Mouse (Mus musculus): ENCODE data around the gene Sec14l2. TPM values are rescaled to one million over a fixed set of nuclear protein-coding genes. Genes with fewer than 3 reads are reported as not detected.

Gene Sec14l2
- polyA plus RNA-seq, 1 experiment from 2014 or later, result 2.0 TPM

GRCm38 (mm10) chr11:4096054-4096984 is 26.9 kb downstream of the Sec14l2 start:
- Histone ChIP-seq H3K4me3 (peak overlapping the region; percentile 58), H3K36me3 (no peaks in the 10 kb centered on the region), H3K9ac (peak overlapping the region; percentile 64), H3K4me1 (peaks cover 27% of the 10 kb centered on the region), H3K27ac (peak overlapping the region; percentile 91), H3K27me3 (no peaks in the 10 kb centered on the region), H3K9me3 (no peaks in the 10 kb centered on the region), H3K4me2 (peak overlapping the region; percentile 85)
- 2% methylated on average over 45 of the region's 45 CpGs for WGBS
- ATAC-seq (ENCODE audit: insufficient number of reproducible peaks, low FRiP score, low TSS enrichment, low read depth), result peak; percentile 93

DNA sequence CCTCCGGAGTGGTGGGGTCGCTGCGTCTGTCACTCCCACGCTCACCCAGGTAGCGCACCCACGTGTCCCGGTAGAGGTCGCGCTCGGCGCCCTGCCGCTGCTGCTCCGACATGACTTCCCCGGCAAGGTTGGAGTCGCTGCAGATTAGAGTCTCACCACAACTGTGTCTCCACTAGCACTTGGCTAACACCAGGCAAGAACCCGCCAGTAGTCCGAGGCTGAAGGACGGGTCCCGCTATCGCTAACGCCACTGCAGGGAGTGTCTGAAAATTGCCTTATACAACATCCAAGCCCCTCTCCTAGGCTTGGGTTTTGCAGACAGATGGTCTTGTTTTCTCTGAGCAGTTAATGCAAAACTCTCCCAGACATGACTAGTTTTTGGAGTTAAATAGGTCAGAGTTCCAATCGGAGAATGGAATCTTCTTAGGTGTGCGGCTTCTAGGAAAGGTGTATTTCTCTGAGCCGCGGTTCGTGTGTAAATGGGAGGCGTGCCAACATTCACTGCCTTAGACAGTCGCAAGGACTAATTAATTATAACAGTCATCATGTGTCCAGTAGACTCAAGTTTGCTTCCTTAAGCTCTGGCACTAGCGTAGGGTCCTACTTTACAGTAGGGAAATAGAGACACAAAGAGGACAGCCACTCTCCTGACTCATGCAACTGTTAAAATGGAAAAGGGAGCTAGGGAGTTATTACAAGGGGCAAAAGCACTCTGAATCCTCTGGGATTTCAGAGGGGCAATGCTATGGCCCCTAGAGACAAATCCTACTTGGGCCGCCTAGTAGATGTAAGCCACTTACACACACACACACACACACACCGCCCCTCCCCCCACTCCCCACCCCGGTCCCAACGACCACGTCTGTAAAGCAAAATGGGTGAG is 27.8 kb downstream of the Sec14l2 start, which contains the start of gene Mtfp1:
Mtfp1 (minus strand) TSS at position 275 of the 883 bp plus-strand sequence.
- Histone ChIP-seq H3K27me3 (no peaks in the 10 kb centered on the region), H3K4me1 (peaks cover 27% of the 10 kb centered on the region), H3K4me3 (peak within 1 kb of the TSS; percentile 58), H3K36me3 (peaks cover 3% of the 10 kb centered on the region; the same call in 1 of the 2 replicates), H3K9me3 (no peaks in the 10 kb centered on the region), H3K27ac (peak within 1 kb of the TSS; percentile 91), H3K4me2 (peak within 1 kb of the TSS; percentile 85), H3K9ac (peak within 1 kb of the TSS; percentile 37)
- WGBS, result 7% methylated on average over 31 of the region's 34 CpGs
- ATAC-seq (ENCODE audit: insufficient number of reproducible peaks, low FRiP score, low TSS enrichment, low read depth), result no peak

DNA sequence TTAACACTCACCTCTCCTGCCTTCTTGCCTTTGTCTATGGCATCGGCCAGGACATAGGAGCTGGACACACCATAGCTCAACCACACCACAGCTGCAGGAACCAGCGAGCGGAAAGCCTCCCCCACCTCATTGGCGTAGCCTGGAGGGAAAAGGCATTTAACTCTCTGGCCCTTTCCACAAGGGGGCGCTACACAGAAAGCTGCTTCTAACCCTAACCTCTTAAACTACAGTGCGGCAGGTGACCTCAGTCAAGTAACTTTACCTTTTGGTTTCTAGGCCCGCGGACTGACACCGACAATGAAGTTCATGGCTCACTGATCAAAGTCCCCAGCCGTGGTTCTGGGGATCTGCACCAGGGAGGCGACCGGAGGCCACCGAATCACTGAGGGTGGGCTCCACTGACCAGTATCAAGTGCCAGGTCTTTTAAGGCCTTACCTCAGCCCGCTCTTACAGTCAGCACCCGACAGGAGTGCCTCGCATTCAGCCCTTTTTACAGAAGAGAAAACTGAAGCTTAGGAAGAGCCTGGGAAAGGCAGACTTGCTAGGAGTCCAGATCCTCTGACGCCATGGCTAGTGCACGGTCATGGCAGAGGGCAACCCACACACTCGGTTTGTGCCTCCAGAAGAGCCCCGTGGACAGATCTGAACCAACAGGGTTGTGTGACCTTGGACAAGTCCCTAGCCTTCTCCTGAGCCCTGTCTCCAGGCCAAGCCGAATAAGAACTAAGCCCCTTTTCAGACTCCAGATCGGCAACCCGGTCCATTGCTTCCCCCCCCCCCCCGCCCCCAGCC is 28.6 kb downstream of the Sec14l2 start:
- Histone ChIP-seq H3K9me3 (no peaks in the 10 kb centered on the region), H3K27me3 (no peaks in the 10 kb centered on the region), H3K4me2 (peak overlapping the region; percentile 85), H3K9ac (peak overlapping the region; percentile 37), H3K36me3 (peaks cover 3% of the 10 kb centered on the region; the same call in 1 of the 2 replicates), H3K27ac (peak overlapping the region; percentile 91), H3K4me3 (peak overlapping the region; percentile 58), H3K4me1 (peaks cover 27% of the 10 kb centered on the region)
- 8% methylated on average over 24 of the region's 24 CpGs for WGBS
- no peak for ATAC-seq (ENCODE audit: insufficient number of reproducible peaks, low FRiP score, low TSS enrichment, low read depth)

- Histone ChIP-seq H3K27me3 (no peaks in the 10 kb centered on the region), H3K9me3 (no peaks in the 10 kb centered on the region), H3K36me3 (peaks cover 3% of the 10 kb centered on the region; the same call in 1 of the 2 replicates), H3K4me2 (no peak overlapping the region), H3K4me1 (peaks cover 27% of the 10 kb centered on the region), H3K9ac (no peak overlapping the region), H3K27ac (no peak overlapping the region), H3K4me3 (no peak overlapping the region)
- 84% methylated on average over 18 of the region's 18 CpGs for WGBS
- no peak for ATAC-seq (ENCODE audit: insufficient number of reproducible peaks, low FRiP score, low TSS enrichment, low read depth)
Observed at GRCm38 (mm10) chr11:4093459-4094377, 29.5 kb downstream of the Sec14l2 start.

- H3K9ac ChIP-seq, result no peak overlapping the region
- 57% methylated on average over 2 of the region's 2 CpGs for WGBS
- H3K4me2 ChIP-seq, result no peak overlapping the region
- H3K4me3 ChIP-seq, result no peak overlapping the region
- H3K36me3 ChIP-seq, result peaks cover 3% of the 10 kb centered on the region; the same call in 1 of the 2 replicates
- no peaks in the 10 kb centered on the region for H3K9me3 ChIP-seq
- H3K4me1 ChIP-seq, result no peaks in the 10 kb centered on the region
- no peak overlapping the region for H3K27ac ChIP-seq
- ATAC-seq (ENCODE audit: insufficient number of reproducible peaks, low FRiP score, low TSS enrichment, low read depth), result no peak
- H3K27me3 ChIP-seq, result no peaks in the 10 kb centered on the region
Observed at GRCm38 (mm10) chr11:4087267-4087666, 35.9 kb downstream of the Sec14l2 start.

GRCm38 (mm10) chr11:4086246-4086645 is 37.0 kb downstream of the Sec14l2 start:
- H3K27ac ChIP-seq, result no peak overlapping the region
- 49% methylated on average over 1 of the region's 1 CpGs for WGBS
- peaks cover 3% of the 10 kb centered on the region; the same call in 1 of the 2 replicates for H3K36me3 ChIP-seq
- no peak overlapping the region for H3K4me2 ChIP-seq
- no peak overlapping the region for H3K4me3 ChIP-seq
- no peaks in the 10 kb centered on the region for H3K4me1 ChIP-seq
- no peak overlapping the region for H3K9ac ChIP-seq
- H3K27me3 ChIP-seq, result no peaks in the 10 kb centered on the region
- ATAC-seq (ENCODE audit: insufficient number of reproducible peaks, low FRiP score, low TSS enrichment, low read depth), result no peak
- H3K9me3 ChIP-seq, result no peaks in the 10 kb centered on the region

- no peaks in the 10 kb centered on the region for H3K27me3 ChIP-seq
- no peaks in the 10 kb centered on the region for H3K4me1 ChIP-seq
- H3K9me3 ChIP-seq, result no peaks in the 10 kb centered on the region
- H3K4me3 ChIP-seq, result no peak overlapping the region
- H3K9ac ChIP-seq, result no peak overlapping the region
- H3K4me2 ChIP-seq, result no peak overlapping the region
- WGBS, result 28% methylated on average over 5 of the region's 5 CpGs
- no peak overlapping the region for H3K27ac ChIP-seq
- H3K36me3 ChIP-seq, result no peaks in the 10 kb centered on the region
- no peak for ATAC-seq (ENCODE audit: insufficient number of reproducible peaks, low FRiP score, low TSS enrichment, low read depth)
Observed at GRCm38 (mm10) chr11:4083316-4084078, 39.7 kb downstream of the Sec14l2 start.

DNA sequence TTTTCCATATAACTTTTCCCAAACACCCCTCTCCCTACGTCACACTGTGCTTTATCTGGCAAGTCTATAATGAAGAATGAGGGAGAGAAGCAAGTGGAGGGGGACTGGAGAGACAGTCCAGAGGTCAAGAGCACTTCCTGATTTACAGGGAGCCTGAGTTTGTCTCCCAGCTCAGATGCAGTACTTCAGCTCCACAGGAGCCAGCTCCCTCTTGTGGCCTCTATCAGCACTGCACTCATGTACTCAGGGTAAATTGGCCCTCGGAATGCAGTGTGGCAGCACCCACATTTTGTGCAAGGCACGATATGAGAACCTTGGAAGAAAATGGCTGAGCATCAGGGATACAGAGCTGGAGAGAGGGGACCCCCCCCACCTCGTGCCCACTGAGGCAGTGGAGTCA is 43.0 kb downstream of the Sec14l2 start:
- Histone ChIP-seq H3K4me3 (no peak overlapping the region), H3K4me1 (no peaks in the 10 kb centered on the region), H3K9ac (no peak overlapping the region), H3K27me3 (no peaks in the 10 kb centered on the region), H3K9me3 (no peaks in the 10 kb centered on the region), H3K36me3 (no peaks in the 10 kb centered on the region), H3K4me2 (no peak overlapping the region), H3K27ac (no peak overlapping the region)
- ATAC-seq (ENCODE audit: insufficient number of reproducible peaks, low FRiP score, low TSS enrichment, low read depth), result no peak
- WGBS, result 5% methylated on average over 4 of the region's 4 CpGs

GRCm38 (mm10) chr11:4078267-4078933 is 44.8 kb downstream of the Sec14l2 start:
- no peak for ATAC-seq (ENCODE audit: insufficient number of reproducible peaks, low FRiP score, low TSS enrichment, low read depth)
- Histone ChIP-seq H3K4me1 (no peaks in the 10 kb centered on the region), H3K9ac (no peak overlapping the region), H3K27ac (no peak overlapping the region), H3K27me3 (no peaks in the 10 kb centered on the region; the same call in 1 of the 2 replicates), H3K9me3 (no peaks in the 10 kb centered on the region), H3K4me3 (no peak overlapping the region), H3K4me2 (no peak overlapping the region), H3K36me3 (no peaks in the 10 kb centered on the region)
- 80% methylated on average over 7 of the region's 7 CpGs for WGBS
